Mouse (Mus musculus): ENCODE data around the gene Copz1. TPM values are rescaled to one million over a fixed set of nuclear protein-coding genes. Genes with fewer than 3 reads are reported as not detected.

Copz1 gene
- polyA plus RNA-seq, 1 experiment from 2014 or later: 265 TPM

DNA sequence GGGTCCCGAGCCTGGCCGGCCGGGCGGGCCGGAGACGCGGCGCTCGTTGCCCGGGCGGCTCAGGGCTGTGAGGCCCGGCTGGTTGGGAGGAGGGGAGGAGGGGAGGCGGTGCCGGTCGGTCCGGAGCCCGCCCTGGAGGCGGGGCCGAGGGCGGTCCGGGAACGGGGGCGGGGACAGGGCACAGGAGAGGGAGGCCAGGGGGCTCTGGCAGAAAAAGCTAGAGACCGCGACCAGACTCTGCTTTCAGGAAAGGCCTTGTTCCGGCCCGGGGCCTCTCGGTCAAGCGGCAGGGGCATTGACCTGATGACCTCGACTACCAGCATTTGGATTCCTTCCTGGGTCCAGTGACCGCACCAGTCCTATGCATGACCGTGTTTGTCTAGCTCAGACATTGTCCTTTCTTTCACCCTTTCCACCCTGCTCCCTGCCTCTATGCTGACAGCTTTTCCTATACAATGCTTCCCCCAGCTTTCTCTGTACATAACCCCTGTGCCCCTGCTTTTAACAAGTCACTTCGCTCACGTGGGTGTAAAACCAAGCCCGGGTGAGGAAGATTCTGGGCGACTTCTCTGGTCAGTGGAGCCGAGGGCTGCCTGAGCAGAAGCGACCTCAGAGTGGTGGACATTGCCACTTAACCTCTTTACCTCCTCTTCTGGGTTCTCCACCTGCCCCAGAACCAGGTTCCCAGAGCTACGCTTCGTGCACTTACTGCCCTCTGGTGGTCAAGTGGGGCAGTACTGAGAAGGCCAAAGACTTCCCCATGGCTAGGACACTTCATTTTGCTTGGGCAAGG is 51.1 kb downstream of the Copz1 start:
- H3K27ac ChIP-seq (ENCODE audit: low read depth, low read length): peak overlapping the region; percentile 68
- peak; percentile 98 for ATAC-seq (replicated peaks; ENCODE audit: low FRiP score)
- 3% methylated on average over 34 of the region's 40 CpGs for WGBS
- no peaks in the 10 kb centered on the region for H3K9me3 ChIP-seq (ENCODE audit: control insufficient read depth, low read length)
- H3K4me1 ChIP-seq (replicated peaks; ENCODE audit: control insufficient read depth, insufficient read depth, low read length): peaks cover 9% of the 10 kb centered on the region; the same call in 1 of the 2 replicates
- DNase-seq (ENCODE audit: low spot score): peak; percentile 95
- no peaks in the 10 kb centered on the region for H3K27me3 ChIP-seq (ENCODE audit: control insufficient read depth, insufficient read depth, low read length)
- H3K36me3 ChIP-seq (ENCODE audit: control insufficient read depth, insufficient read depth, low read length): no peaks in the 10 kb centered on the region
- peak overlapping the region; percentile 72 for H3K9ac ChIP-seq (ENCODE audit: low read length)
- H3K4me3 ChIP-seq (ENCODE audit: low read depth, low read length): peak overlapping the region; percentile 71
- peak overlapping the region; percentile 89 for H3K4me2 ChIP-seq (ENCODE audit: low read depth, low read length, severe bottlenecking)

DNA sequence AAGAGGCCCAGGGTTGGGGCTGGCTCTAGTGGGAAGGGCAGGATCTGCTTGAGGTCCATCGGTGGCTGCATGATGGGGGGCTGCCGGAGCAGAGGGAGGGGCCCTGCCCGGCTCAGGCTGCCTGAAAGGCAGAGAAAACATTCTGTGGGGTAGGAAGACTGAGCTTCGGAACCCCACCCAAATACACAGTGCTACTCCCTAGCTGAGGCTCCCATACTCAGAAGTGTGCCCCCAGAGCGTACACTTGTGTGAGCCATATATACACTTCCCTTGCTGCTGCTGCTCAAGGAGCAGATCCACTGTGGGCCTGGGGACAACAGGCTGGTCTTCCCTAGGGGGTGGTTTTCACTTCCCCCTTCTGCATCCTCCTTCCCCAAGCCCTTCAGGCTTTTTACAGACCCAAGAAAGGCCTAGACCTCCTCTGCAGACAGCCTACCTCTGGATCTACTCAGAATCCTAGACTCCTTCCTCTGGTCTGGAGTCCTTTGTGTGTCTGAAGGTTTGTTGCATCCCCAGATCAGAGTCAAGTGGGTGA is 60.6 kb downstream of the Copz1 start:
- no peaks in the 10 kb centered on the region for H3K27me3 ChIP-seq (ENCODE audit: control insufficient read depth, insufficient read depth, low read length)
- H3K9me3 ChIP-seq (ENCODE audit: control insufficient read depth, low read length): no peaks in the 10 kb centered on the region
- no peak for ATAC-seq (replicated peaks; ENCODE audit: low FRiP score)
- no peak overlapping the region for H3K27ac ChIP-seq (ENCODE audit: low read depth, low read length)
- H3K36me3 ChIP-seq (ENCODE audit: control insufficient read depth, insufficient read depth, low read length): no peaks in the 10 kb centered on the region
- H3K9ac ChIP-seq (ENCODE audit: low read length): no peak overlapping the region
- 66% methylated on average over 5 of the region's 5 CpGs for whole genome bisulfite sequencing
- no peak overlapping the region for H3K4me2 ChIP-seq (ENCODE audit: low read depth, low read length, severe bottlenecking)
- H3K4me1 ChIP-seq (replicated peaks; ENCODE audit: control insufficient read depth, insufficient read depth, low read length): peaks cover 21% of the 10 kb centered on the region
- H3K4me3 ChIP-seq (ENCODE audit: low read depth, low read length): no peak overlapping the region
- DNase-seq (ENCODE audit: low spot score): no peak

DNA sequence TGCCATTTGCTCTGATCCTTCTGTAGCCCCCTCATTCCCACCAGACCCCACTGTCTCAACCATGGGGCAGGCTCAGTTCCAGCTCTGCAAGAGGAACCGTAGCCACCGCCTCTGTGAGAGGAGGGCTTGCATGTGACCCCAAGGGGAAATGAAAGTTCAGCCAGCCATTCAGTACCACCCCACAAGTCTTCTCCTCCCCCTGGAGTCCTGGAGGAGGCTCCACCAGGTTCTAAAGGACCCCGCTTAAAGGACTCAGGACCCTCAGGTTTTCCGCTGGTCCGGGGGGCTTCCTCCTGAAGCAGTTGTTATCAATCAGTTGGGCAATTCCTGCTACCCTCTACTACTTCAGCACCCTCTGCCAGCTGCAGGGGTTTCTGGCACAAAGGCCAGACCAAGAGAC is 61.2 kb downstream of the Copz1 start:
- Histone ChIP-seq H3K27me3 (ENCODE audit: control insufficient read depth, insufficient read depth, low read length) (peaks cover 1% of the 10 kb centered on the region), H3K9ac (ENCODE audit: low read length) (peak overlapping the region; percentile 13; the same call in 1 of the 2 replicates), H3K36me3 (ENCODE audit: control insufficient read depth, insufficient read depth, low read length) (no peaks in the 10 kb centered on the region), H3K4me3 (ENCODE audit: low read depth, low read length) (no peak overlapping the region), H3K9me3 (ENCODE audit: control insufficient read depth, low read length) (no peaks in the 10 kb centered on the region), H3K4me1 (replicated peaks; ENCODE audit: control insufficient read depth, insufficient read depth, low read length) (peaks cover 21% of the 10 kb centered on the region), H3K4me2 (ENCODE audit: low read depth, low read length, severe bottlenecking) (no peak overlapping the region), H3K27ac (ENCODE audit: low read depth, low read length) (no peak overlapping the region)
- 27% methylated on average over 5 of the region's 5 CpGs for WGBS
- DNase-seq (ENCODE audit: low spot score): no peak
- no peak for ATAC-seq (replicated peaks; ENCODE audit: low FRiP score)

DNA sequence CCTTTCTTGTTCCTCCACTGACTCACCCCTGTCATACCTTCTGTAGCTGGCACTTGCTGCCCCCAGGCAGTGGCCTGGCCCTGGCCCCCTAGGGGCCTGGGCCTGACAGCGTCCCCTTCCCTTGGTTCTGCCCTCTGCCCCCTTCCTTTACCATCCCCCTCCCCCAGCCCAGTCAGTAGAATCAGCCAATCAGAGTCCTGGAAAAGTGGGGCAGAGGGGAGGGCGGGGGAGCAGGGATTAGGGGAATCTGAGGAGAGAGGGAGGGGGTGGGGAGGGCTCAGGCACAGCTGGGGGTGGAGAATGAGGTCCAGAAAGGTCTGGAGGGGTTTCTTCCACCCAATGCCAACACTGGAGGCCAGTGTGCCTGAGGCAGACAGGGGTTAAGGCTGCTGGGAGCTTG is 61.7 kb downstream of the Copz1 start:
- 0% methylated on average over 2 of the region's 2 CpGs for WGBS
- ATAC-seq (replicated peaks; ENCODE audit: low FRiP score): peak; percentile 67
- H3K4me1 ChIP-seq (replicated peaks; ENCODE audit: control insufficient read depth, insufficient read depth, low read length): peaks cover 24% of the 10 kb centered on the region

DNA sequence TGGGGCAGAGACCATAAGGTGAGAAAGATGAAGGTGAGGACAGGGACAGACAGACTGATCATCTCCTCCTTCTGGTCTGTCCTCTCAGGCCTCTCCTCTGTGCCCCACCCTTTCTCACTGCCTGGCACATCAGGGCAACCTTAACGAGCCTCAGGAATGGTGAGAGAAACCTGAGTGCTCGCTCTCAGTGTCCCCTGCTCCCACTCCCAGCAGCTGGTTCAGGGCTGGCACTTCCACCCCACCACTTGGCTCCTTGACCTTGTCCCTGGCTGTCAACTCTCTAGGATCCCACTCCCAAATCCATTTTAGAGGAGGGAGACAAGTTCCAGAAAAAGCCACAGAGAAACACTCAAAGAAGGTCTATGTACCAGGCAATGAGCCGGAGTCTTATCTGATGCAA is 62.5 kb downstream of the Copz1 start:
- Histone ChIP-seq H3K9ac (ENCODE audit: low read length) (no peak overlapping the region), H3K9me3 (ENCODE audit: control insufficient read depth, low read length) (no peaks in the 10 kb centered on the region), H3K4me3 (ENCODE audit: low read depth, low read length) (no peak overlapping the region), H3K27ac (ENCODE audit: low read depth, low read length) (no peak overlapping the region), H3K4me1 (replicated peaks; ENCODE audit: control insufficient read depth, insufficient read depth, low read length) (peaks cover 26% of the 10 kb centered on the region), H3K36me3 (ENCODE audit: control insufficient read depth, insufficient read depth, low read length) (no peaks in the 10 kb centered on the region), H3K4me2 (ENCODE audit: low read depth, low read length, severe bottlenecking) (no peak overlapping the region), H3K27me3 (ENCODE audit: control insufficient read depth, insufficient read depth, low read length) (peaks cover 7% of the 10 kb centered on the region)
- no peak for ATAC-seq (replicated peaks; ENCODE audit: low FRiP score)
- DNase-seq (ENCODE audit: low spot score): no peak
- 52% methylated on average over 3 of the region's 3 CpGs for WGBS

More for the DNA sequence above, 61.7 kb downstream of the Copz1 start:
- H3K4me2 ChIP-seq (ENCODE audit: low read depth, low read length, severe bottlenecking): no peak overlapping the region
- peak overlapping the region; percentile 13; the same call in 1 of the 2 replicates for H3K9ac ChIP-seq (ENCODE audit: low read length)
- no peaks in the 10 kb centered on the region for H3K36me3 ChIP-seq (ENCODE audit: control insufficient read depth, insufficient read depth, low read length)
- DNase-seq (ENCODE audit: low spot score): no peak
- H3K27me3 ChIP-seq (ENCODE audit: control insufficient read depth, insufficient read depth, low read length): peaks cover 6% of the 10 kb centered on the region
- no peak overlapping the region for H3K27ac ChIP-seq (ENCODE audit: low read depth, low read length)
- no peaks in the 10 kb centered on the region for H3K9me3 ChIP-seq (ENCODE audit: control insufficient read depth, low read length)
- H3K4me3 ChIP-seq (ENCODE audit: low read depth, low read length): no peak overlapping the region

DNA sequence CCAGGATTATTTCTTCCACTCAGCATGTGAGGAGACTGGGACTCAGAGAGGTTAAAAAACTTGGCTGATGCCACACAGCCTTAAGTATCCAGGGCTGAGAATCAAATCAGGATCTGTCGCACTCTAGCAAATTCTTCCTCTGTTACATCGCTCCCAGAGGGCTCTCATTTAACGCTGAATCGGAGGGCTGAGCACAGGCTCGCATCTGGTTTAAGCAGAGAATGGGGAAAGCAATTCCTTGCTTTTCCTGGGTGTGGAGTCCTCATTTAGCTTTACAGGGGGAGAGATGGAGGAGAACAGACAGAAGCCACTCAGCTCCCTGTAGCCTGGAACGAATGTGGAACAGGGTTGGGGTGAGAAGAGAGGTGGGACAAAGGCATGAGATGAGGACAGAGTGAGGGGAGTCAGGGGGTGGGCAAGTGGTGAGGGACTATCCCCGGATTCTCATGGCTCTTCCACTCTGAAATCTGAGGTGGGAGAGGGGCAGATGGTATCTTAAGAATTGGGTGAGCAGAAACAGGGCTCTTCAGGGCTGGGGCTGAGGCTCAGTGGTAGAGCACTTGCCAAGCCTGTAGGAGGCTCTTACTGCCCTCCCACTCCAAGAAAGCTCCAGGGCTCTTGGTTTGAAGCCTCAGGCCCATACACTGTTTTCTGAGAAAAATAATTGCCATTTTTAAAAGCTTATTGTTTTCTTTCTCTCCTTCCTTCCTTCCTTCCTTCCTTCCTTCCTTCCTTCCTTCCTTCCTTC is 63.1 kb downstream of the Copz1 start:
- Histone ChIP-seq H3K4me1 (replicated peaks; ENCODE audit: control insufficient read depth, insufficient read depth, low read length) (peaks cover 30% of the 10 kb centered on the region), H3K4me2 (ENCODE audit: low read depth, low read length, severe bottlenecking) (no peak overlapping the region), H3K4me3 (ENCODE audit: low read depth, low read length) (no peak overlapping the region), H3K27ac (ENCODE audit: low read depth, low read length) (no peak overlapping the region), H3K9me3 (ENCODE audit: control insufficient read depth, low read length) (no peaks in the 10 kb centered on the region), H3K9ac (ENCODE audit: low read length) (no peak overlapping the region), H3K36me3 (ENCODE audit: control insufficient read depth, insufficient read depth, low read length) (no peaks in the 10 kb centered on the region), H3K27me3 (ENCODE audit: control insufficient read depth, insufficient read depth, low read length) (peaks cover 9% of the 10 kb centered on the region)
- DNase-seq (ENCODE audit: low spot score): no peak
- 26% methylated on average over 7 of the region's 7 CpGs for WGBS
- no peak for ATAC-seq (replicated peaks; ENCODE audit: low FRiP score)

DNA sequence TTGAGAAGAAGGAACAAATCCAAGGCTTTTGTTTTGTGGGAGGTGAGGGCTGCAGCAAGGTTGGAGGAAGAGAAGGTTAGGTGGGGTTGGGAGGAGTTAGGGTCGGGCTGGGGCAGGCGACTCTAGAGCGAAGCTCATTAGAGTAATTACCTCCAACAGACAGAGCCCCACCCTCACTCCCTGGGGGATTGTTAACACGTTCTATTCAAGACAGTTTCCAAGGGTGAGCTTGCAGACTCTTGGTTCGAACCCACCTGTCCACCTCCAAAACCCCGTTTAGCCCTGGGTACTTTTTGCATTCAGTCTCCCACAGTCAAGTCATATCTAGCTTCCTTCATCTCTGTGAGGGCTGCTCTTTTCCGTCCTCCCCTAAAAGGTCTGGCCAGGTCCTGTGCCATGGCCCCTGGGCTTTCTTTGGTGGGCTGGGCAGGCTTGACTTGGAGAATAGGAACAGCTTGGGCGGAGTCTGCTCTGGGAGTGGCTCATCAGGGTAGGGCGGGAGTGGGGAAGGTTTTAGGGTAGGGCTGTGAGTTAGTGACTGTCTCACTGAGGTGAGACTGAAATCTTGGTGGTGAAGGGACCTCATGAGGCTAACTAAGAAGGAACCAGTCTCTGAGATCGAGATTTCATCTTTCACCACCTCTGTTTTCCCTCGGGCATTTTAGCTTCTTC is 64.6 kb downstream of the Copz1 start:
- Histone ChIP-seq H3K27me3 (ENCODE audit: control insufficient read depth, insufficient read depth, low read length) (peaks cover 13% of the 10 kb centered on the region), H3K27ac (ENCODE audit: low read depth, low read length) (no peak overlapping the region), H3K4me1 (replicated peaks; ENCODE audit: control insufficient read depth, insufficient read depth, low read length) (peaks cover 32% of the 10 kb centered on the region), H3K9me3 (ENCODE audit: control insufficient read depth, low read length) (no peaks in the 10 kb centered on the region), H3K9ac (ENCODE audit: low read length) (no peak overlapping the region), H3K36me3 (ENCODE audit: control insufficient read depth, insufficient read depth, low read length) (no peaks in the 10 kb centered on the region), H3K4me3 (ENCODE audit: low read depth, low read length) (no peak overlapping the region), H3K4me2 (ENCODE audit: low read depth, low read length, severe bottlenecking) (no peak overlapping the region)
- no peak for ATAC-seq (replicated peaks; ENCODE audit: low FRiP score)
- no peak for DNase-seq (ENCODE audit: low spot score)
- 13% methylated on average over 11 of the region's 11 CpGs for WGBS

DNA sequence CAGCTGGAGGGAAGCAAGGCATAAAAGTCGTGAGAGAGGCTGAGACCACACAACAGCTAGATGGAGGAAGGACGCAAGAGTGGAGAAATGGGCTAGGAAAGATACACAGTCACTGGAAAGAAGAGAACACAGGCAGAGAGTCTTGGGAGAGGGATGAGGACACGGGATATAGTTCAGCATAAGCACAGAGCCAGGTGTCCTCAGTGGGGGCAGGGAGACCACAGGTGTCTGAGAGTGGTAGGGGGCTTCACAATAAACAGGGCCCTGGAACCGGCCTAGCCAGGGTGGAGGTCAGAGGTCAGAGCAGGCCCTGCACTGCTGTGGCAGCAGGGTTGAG is 66.3 kb downstream of the Copz1 start:
- H3K4me2 ChIP-seq (ENCODE audit: low read depth, low read length, severe bottlenecking): peak overlapping the region; percentile 86
- H3K36me3 ChIP-seq (ENCODE audit: control insufficient read depth, insufficient read depth, low read length): no peaks in the 10 kb centered on the region
- H3K27ac ChIP-seq (ENCODE audit: low read depth, low read length): no peak overlapping the region
- ATAC-seq (replicated peaks; ENCODE audit: low FRiP score) (no peak), DNase-seq (ENCODE audit: low spot score) (no peak)
- peaks cover 13% of the 10 kb centered on the region for H3K27me3 ChIP-seq (ENCODE audit: control insufficient read depth, insufficient read depth, low read length)
- no peak overlapping the region for H3K9ac ChIP-seq (ENCODE audit: low read length)
- peaks cover 23% of the 10 kb centered on the region for H3K4me1 ChIP-seq (replicated peaks; ENCODE audit: control insufficient read depth, insufficient read depth, low read length)
- WGBS: 36% methylated on average over 4 of the region's 4 CpGs
- 0 out of 2 replicates have a peak overlapping the region, but pooled peaks have one; percentile 54 for H3K4me3 ChIP-seq (ENCODE audit: low read depth, low read length)
- no peaks in the 10 kb centered on the region for H3K9me3 ChIP-seq (ENCODE audit: control insufficient read depth, low read length)
